Mouse (Mus musculus) telencephalon, adult 2 months (tissue): ENCODE measurements around the gene Cpn1.
"Not testable (repeated sequence)": the region's sequence is repeated elsewhere in the genome, so short reads cannot be mapped to it uniquely, and the experiment has no call there.

ENCODE experiments used
- DNase-seq: peaks from one replicate; pipeline ENCODE4 v3.0.0-alpha.2; 2011; ENCODE audit warnings: low read depth, low spot score

Gene Cpn1

DNA sequence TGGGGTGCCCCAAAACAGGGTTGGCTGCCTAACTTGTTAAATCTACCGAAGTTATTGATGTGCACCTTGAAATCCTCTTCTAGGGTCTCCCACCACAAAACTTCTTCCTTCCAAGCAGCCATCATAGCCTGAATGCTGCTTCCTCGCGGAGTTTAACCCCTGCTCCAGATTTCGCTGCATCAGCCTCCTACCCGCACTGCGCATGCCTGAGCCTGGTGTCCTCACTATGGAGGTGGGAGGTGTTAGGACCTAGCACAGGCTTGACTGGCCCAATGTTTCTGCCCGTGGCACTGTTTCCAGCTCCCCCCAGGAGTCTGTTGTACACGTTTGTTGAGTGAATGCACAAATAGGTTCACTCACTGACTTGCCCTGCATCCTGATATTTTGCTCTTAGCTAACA, 4.0 kb upstream of the Cpn1 start:
- no peak for DNase-seq

- no peak for DNase-seq
Observed at GRCm38 (mm10) chr19:43981992-43982391, 4.4 kb downstream of the Cpn1 start.

GRCm38 (mm10) chr19:43980711-43981110, 5.6 kb downstream of the Cpn1 start:
- DNase-seq = no peak

- DNase-seq = peak; percentile 42
Observed at GRCm38 (mm10) chr19:43977799-43978198, 8.6 kb downstream of the Cpn1 start.

DNA sequence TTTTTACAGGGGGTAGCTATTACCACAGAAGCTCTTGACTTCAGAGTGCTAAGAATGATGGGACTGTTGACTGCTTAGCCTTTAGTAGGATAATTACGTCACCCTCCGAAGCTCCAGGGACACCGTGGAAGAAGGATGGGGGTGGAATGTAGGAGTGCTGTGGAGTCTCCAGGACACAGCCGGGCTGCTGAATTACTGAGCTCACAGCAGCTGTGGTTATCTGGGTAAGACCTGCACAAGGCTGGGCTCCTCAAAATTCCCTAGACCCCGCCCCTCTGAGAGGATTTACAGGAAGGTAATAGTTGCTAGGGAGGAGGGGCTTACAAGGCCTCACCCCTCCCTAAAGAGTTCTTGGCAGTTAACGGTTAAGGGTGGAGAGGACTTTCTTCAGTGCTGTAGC, 9.7 kb downstream of the Cpn1 start:
- DNase-seq = no peak

- DNase-seq = no peak
Observed at GRCm38 (mm10) chr19:43974221-43974620, 12.1 kb downstream of the Cpn1 start.

- DNase-seq = no peak
Observed at GRCm38 (mm10) chr19:43973711-43974110, 12.6 kb downstream of the Cpn1 start.

GRCm38 (mm10) chr19:43972129-43972528, 14.2 kb downstream of the Cpn1 start:
- DNase-seq = no peak

DNA sequence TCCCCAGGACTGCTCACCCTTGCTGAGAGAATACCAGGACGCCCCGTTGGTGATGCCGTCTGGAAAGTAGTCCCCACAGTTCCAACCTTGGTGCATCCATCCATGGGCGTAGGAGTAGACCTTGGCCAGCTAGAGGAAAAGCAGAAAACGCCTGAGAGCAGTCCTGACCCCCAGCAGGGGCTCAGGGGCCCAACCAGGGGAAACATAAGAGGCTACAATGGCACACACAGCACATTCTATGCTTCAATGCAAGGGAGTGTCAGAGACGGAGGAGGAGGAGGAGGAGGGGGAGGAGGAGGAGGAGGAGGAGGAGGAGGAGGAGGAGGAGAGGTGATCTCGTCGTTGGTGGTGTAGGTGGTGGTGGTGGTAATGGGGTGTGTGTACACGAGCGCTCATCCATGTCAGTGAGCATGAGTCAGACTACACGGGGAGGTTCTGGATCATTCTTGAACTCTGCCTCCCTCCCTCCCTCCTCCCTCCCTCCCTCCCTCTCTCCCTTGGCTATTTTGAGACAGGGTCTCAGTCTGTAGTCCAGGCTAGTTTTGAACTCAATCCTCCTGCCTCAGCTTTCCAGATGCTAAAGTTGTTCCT, 17.8 kb downstream of the Cpn1 start:
- no peak for DNase-seq

GRCm38 (mm10) chr19:43966481-43966880, 19.9 kb downstream of the Cpn1 start:
- no peak for DNase-seq

- DNase-seq = peak; percentile 16
Observed at GRCm38 (mm10) chr19:43965496-43966085, 20.8 kb downstream of the Cpn1 start.

- no peak for DNase-seq
Observed at GRCm38 (mm10) chr19:43962795-43963194, 23.6 kb downstream of the Cpn1 start.

DNA sequence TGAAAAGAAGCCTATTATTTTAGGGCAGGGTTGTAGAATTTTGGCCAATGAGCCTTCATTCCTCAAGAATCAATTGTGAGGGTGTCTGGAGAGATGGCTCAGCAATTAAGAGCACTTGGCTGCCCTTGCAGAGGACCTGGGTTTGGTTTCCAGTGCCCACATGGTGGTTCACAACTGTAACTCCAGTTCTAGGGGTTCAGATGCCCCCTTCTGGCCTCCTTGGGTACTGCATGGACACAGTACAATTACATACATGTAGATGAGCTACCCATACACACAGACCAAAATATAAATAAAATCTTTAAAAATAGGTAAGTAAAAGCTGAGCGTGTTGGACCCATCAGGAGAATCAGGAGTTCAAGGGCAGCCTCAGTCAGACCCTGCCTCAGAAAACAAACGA, 25.2 kb downstream of the Cpn1 start:
- DNase-seq = no peak

GRCm38 (mm10) chr19:43960014-43960413, 26.3 kb downstream of the Cpn1 start:
- no peak for DNase-seq

- DNase-seq = no peak
Observed at GRCm38 (mm10) chr19:43959162-43959561, 27.2 kb downstream of the Cpn1 start.

GRCm38 (mm10) chr19:43957881-43958280, 28.5 kb downstream of the Cpn1 start:
- peak; percentile 90 for DNase-seq

GRCm38 (mm10) chr19:43957402-43957801, 29.0 kb downstream of the Cpn1 start:
- DNase-seq = no peak

GRCm38 (mm10) chr19:43955266-43955665, 31.1 kb downstream of the Cpn1 start:
- DNase-seq = no peak

GRCm38 (mm10) chr19:43954864-43955263, 31.5 kb downstream of the Cpn1 start:
- no peak for DNase-seq

DNA sequence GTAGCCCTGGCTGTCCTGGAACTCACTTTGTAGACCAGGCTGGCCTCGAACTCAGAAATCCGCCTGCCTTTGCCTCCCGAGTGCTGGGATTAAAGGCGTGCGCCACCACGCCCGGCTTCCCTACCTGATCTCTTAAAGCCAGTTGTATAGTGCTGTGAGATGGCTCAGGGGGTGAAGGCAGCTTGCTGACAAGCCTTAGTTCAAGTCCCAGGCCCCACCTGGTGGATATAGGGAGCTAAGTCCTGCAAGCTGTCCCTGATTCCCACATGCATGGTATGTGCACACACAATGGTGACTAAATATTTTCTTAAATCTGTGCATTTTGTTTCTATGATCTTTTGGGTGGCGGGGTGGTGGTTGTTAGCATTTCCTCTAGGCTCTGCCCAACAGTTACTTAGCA, 33.4 kb downstream of the Cpn1 start:
- not testable (repeated sequence) for DNase-seq

DNA sequence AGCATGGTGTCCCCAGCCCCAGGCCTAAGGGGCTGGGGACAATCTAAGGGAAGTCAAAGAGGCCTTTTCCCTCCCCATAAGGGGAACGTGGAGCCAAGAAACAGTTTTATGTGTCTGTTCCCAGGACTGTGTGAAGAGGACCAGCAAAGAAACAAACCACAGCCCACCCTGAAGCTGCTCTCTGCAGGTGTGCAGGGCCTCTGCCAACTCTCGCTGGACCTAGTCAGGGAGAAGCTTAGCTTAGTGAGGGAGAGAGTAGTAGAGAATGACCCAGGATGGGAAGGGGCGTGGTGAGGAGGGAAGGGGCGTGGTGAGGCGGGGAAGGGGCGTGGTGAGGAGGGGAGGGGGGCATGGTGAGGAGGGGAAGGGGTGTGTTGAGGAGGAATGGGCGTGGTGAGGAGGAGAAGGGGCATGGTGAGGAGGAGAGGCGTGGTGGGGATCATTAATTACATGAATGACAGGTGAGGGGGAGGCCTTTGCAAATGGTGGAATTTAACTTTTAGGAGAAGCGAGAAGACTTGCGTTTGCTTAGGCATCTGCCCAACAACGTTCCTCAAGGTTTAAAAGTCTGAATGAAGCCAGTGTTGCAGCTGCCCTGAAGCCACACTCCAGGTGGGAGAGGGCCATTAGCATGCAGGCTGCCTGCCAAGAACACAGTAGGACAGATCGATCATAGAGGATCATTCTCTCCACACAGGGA, 37.1 kb downstream of the Cpn1 start:
- no peak for DNase-seq

GRCm38 (mm10) chr19:43944566-43944965, 41.8 kb downstream of the Cpn1 start:
- DNase-seq = no peak

GRCm38 (mm10) chr19:43943076-43943475, 43.3 kb downstream of the Cpn1 start:
- DNase-seq = no peak
